Mouse (Mus musculus) brain, adult 2 months (tissue): ENCODE measurements around the gene Rab34.
A peak's percentile ranks its signal among the peaks of the same experiment; 100 is the strongest.

ENCODE experiments used
- DNase-seq: peaks from one replicate; pipeline ENCODE4 v3.0.0; 2011; ENCODE audit warnings: low read depth, low spot score

The Rab34 gene

GRCm38 (mm10) chr11:78213086-78213817, 25.0 kb downstream of the Rab34 start:
- DNase-seq = no peak

DNA sequence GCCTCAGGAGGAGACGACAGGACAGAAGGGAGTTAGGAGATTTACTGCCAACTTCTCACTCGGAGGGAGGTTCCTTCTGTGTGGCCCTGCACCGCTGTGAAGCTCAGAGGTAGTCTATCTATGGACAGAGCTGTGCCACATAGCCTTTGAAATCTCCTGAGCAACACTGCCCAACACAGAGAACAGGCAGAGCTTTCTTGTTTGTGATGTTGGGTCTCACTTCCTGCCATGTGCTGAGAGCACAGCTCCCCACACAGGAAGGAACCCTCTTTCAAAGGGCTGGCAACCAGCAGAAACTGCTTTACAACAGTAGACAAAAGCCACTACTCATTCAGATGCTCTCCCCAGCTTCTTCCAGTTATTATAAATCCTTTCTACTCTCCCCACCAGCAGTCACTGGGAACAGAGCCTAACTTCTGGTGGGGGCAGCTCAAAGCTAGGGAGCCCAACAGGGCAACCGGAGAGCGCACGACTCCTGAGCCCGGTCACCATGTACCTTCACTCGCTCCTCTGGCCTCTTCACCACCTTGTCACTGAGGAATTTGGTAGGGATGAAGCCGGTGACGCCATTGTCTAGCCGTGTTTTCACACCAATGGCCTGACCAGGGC, 27.6 kb downstream of the Rab34 start:
- peak; percentile 72 for DNase-seq

DNA sequence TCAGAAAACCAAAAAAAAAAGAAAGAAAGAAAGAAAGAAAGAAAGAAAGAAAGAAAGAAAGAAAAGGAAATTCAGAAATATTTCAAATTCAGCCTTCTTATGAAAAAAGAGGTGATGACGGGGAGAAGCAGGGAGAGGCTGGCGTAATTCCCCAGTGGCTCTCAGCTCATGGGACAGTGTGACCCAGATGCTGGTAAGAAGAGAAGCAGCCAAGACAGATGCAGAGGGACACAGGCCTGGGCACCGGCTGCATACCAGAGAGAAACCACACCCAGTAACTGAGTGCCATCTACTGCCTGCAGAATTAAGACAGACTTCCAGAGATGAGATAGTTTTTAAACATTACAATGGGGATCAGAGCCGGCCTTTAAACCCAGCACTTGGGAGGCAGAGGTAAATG, 35.4 kb downstream of the Rab34 start:
- no peak for DNase-seq

DNA sequence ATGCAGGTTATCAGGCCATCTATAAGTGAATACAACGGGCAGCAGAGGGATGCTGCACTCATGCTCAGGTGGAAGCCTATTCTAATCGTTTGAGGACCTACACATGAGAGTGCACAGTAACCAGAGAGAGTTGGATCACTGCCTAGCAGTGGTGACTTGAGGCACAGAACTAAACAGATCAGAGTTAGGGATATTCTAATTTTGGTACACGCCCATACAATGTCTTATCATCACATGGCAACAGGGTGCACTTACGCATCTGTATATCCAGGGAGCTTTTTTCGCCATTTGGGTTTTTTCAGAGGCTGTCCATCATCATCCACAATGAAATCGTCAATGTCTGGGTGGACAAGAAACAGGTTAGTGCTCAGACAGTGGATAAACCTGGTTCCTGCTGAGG, 43.3 kb downstream of the Rab34 start:
- DNase-seq = no peak

DNA sequence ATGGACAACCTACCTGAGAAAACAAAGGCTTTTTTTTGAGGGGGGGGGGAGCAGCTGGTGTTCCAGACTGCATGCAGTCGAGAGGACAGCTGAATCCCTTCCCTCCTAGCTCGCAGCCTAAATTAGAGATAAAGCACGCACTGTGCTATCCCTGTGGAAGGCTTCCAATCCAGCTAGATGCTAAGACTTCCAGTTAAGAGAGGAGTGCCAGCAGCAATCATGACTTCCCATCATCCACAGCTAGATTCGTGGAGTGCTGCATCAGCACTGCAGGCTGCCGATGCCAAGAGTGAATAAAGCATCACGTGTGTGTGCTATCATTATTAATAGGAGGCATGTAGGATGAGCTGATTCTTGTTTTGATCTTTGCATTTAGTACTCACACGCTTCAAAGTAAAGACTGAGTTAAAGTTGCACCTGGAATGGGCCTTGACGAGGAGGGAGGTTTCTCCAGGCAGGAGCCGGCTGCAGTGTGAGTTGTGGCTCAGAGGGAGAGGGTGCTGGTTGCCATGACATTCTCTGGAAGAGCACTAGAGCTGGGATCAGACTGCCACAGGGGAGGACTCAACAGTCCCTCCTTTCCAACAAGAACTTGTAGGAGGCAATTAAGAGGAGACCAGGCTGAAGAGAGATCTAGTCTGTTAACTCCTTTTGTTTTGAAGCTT, 52.1 kb downstream of the Rab34 start:
- peak; percentile 90 for DNase-seq
